Mouse (Mus musculus) olfactory bulb, adult 2 months (tissue): ENCODE data around the gene Rab5if.

ENCODE experiments used
- CTCF ChIP-seq: fragments of 200-500 bp; IDR thresholded peaks from 2 replicates; pipeline ENCODE4 v1.5.1; 2012; ENCODE audit warnings: low read depth, mild to moderate bottlenecking, low read length, moderate library complexity; ENCODE audit not compliant: insufficient read depth
- POLR2A ChIP-seq: fragments of 200-500 bp; IDR thresholded peaks from 2 replicates; pipeline ENCODE4 v1.6.1; 2012; ENCODE audit warnings: mild to moderate bottlenecking, low read depth, low read length, moderate library complexity; ENCODE audit not compliant: insufficient read depth

DNA sequence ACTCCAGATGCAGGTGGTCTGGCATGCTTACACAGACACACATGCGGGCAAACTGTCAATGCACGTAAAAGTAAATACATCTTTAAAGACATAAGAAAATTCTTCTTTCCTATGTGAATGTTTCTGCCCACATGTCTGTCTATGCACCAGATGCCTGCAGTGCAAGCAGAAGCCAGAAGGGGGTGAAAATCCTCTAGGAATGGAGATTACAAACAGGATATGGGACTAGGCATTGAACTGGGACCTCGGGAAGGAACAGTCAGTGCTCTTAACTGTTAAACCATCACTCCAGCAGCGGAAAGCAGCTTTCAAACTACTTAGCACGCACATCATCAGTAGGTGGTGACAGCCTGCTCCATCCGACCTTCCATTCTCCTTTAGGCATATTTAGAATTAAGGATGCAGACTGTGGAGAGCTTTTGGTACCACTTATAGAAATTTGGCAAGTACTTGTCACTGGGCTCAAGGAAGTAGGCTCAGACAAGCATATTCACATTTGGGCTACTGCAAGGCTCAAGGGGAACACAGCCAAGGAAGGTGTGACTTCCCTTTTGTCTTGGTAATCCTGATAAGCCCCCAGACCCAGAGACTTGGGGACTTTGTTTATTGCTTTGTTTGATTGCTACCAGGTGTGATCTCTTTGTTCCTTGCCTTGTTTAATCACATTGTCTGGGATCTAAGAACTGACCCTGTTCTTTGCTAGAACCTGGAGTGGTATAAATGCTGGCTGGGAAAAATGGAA lies 42.2 kb downstream of the Rab5if start:
- TF ChIP-seq POLR2A, result no peak
- no peak for TF ChIP-seq CTCF
